Comparison of ENCODE assay signal across 7 mouse cellular contexts in the genomic region with DNA sequence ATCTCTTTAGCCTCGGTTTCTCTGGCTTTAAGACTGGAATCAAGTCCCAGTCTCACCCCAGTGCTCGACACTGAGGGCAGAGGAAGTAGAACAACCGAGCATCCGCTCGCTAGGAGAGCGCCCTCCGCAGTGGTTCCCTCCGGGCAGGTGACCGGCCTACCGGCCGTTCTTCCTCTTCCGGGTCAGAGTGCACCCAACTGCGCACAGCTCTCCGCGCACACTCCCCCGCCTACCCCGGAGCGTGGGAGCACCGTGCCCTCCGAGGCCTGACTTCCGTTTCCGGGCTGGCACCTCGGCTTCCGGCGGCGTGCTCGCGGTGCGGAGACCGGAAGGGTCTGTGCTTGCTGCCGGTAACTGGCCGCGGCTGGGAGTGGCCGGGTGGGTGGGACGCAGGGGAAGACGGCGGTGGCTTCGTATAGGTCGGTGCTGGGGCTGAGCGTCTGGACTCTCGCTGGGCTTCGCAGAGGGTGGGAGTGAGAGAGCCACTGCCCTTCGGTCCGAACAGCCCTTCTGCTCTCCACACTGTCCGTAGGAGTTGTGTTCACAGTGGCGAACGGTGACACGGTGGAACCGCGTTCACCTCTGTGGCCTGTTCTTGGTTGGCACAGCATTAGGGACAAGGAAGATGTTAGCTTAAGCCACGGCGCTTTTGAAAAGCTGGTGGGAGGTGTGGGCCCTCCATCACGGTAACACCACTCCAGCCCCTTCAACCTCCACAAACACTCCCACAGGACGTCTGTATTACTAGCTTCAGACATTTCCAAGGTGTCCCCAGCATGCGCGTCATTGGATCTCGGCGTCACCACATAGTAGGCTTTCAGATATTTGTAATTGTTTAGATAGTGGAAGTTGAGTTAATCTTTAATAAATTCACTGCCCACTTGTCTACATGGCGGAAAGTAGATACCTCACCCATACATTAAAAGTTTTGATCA. TPM values are rescaled to one million over a fixed set of nuclear protein-coding genes. Genes with fewer than 3 reads are reported as not detected.
DNase-seq lines count a peak whose midpoint lies in the region; ATAC-seq lines count a peak whose summit lies in the region.

Gene Thumpd3, plus strand, starts transcription at position 185 of the 935 bp plus-strand sequence.

- H3K36me3 ChIP-seq in intestine, embryonic 15.5 days: peaks cover 4% of the 10 kb centered on the region
- H3K36me3 ChIP-seq in midbrain, embryonic 10.5 days: peaks cover 30% of the 10 kb centered on the region

- ATAC-seq in intestine, embryonic 15.5 days: peak; percentile 100

- WGBS in intestine, embryonic 15.5 days: under 1% methylated on average over 59 of the region's 59 CpGs
- under 1% methylated on average over 59 of the region's 59 CpGs for WGBS in midbrain, embryonic 10.5 days

- H3K9me3 ChIP-seq in intestine, embryonic 15.5 days: no peaks in the 10 kb centered on the region
- H3K9me3 ChIP-seq in midbrain, embryonic 10.5 days (replicated peaks): no peaks in the 10 kb centered on the region

- peak within 1 kb of the TSS; percentile 82 for H3K4me2 ChIP-seq in intestine, embryonic 15.5 days (replicated peaks)

- H3K27me3 ChIP-seq in intestine, embryonic 15.5 days (replicated peaks): no peaks in the 10 kb centered on the region
- no peaks in the 10 kb centered on the region for H3K27me3 ChIP-seq in midbrain, embryonic 10.5 days (ENCODE audit: low read depth, poor library complexity, severe bottlenecking)

- peak within 1 kb of the TSS; percentile 94 for H3K27ac ChIP-seq in intestine, embryonic 15.5 days
- peak within 1 kb of the TSS; percentile 89 for H3K27ac ChIP-seq in midbrain, embryonic 10.5 days (replicated peaks)

- peak; percentile 92 to 94 for DNase-seq in adrenal gland, adult 18-20 months (ENCODE audit: low spot score in 2 of 2)
- DNase-seq in embryo, embryonic 11 days: peak; percentile 99
- DNase-seq in gastrocnemius, postnatal 36 days: peak; percentile 91 to 95
- DNase-seq in left cerebral cortex, postnatal 25 days (ENCODE audit: low spot score in 2 of 2): peak; percentile 96 to 98
- DNase-seq in midbrain, embryonic 10.5 days (ENCODE audit: low spot score): peak; percentile 99
- DNase-seq in right cerebral cortex, postnatal 4 days: peak; percentile 98

- peak within 1 kb of the TSS; percentile 72 for H3K9ac ChIP-seq in intestine, embryonic 15.5 days

- H3K4me3 ChIP-seq in intestine, embryonic 15.5 days (replicated peaks): peak within 1 kb of the TSS; percentile 69
- peak within 1 kb of the TSS; percentile 86 for H3K4me3 ChIP-seq in midbrain, embryonic 10.5 days

- peaks cover 11% of the 10 kb centered on the region for H3K4me1 ChIP-seq in intestine, embryonic 15.5 days (replicated peaks)
- H3K4me1 ChIP-seq in midbrain, embryonic 10.5 days: peaks cover 26% of the 10 kb centered on the region

- intact Hi-C loops in gastrocnemius, postnatal 36 days (cut with DNase I): loop anchor here (10.0 kb wide), 1 partner anchor 258 kb away; the partner anchor contains the start of gene Brpf1
- intact Hi-C loops in left cerebral cortex, postnatal 25 days (cut with DNase I): loop anchor here (1.0 to 5.0 kb wide), 3 partner anchors 30 to 261 kb away; partner anchors contain the start of genes Brpf1 and Mtmr14

RNA-seq across cellular contexts. Expression of gene Thumpd3, which starts in this region (rescaled TPM):
- 10 to 100 TPM; 38.6 to 40.9 TPM for total RNA-seq in adrenal gland, adult 18-20 months (2021)
- total RNA-seq in gastrocnemius, postnatal 36 days (2021): 10 to 100 TPM; 11.5 to 16.0 TPM
- 58.1 and 62.9 TPM in 2 replicates for polyA plus RNA-seq in intestine, embryonic 15.5 days (2015; fragmentation: Nextera tagmentation; extraction: Ambion mirVana)
- total RNA-seq in left cerebral cortex, postnatal 25 days (2021): 10 to 100 TPM; 29.4 TPM
- 73.2 and 74.9 TPM in 2 replicates for polyA plus RNA-seq in midbrain, embryonic 10.5 days (2016; fragmentation: Nextera tagmentation; extraction: Ambion mirVana)

Comparison
In these comparisons a context has a peak if more than half of its experiments do, and no peak if none do; other contexts are left out.
1. Peak in every context shown above with its lines: DNase-seq, ATAC-seq, H3K4me3 ChIP-seq and H3K27ac ChIP-seq.